Mouse (Mus musculus) cerebellum, adult 11 months (tissue): Measurements from ENCODE around the gene Cntn2.

Source experiments
- DNase-seq: peaks from one replicate; pipeline ENCODE4 v3.0.0; 2022

Gene Cntn2

GRCm38 (mm10) chr1:132542762-132543306 lies at the start of gene Cntn2:
Cntn2 (minus strand) TSS chr1:132543256.
- DNase-seq = peak; percentile 84

DNA sequence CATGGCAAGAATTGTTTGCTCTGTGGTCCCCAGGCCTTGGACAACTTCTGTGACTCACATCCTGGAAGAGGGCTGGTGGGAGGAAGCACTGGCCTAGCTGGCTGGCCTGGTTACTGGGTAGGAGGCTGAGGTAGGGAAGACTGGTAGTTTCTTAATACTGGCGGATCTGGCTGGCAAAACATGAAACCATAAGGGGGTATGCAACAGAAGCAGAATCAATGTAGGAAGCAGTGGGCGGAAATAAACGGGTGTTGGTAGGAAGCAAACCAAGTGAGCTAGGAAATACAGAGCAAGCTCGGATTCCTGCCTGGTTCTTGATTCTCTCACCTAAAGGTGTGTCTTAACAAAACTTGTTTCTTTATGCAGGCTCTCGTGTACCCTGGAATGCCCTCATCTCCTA lies 49.1 kb upstream of the Cntn2 start:
- DNase-seq = no peak

DNA sequence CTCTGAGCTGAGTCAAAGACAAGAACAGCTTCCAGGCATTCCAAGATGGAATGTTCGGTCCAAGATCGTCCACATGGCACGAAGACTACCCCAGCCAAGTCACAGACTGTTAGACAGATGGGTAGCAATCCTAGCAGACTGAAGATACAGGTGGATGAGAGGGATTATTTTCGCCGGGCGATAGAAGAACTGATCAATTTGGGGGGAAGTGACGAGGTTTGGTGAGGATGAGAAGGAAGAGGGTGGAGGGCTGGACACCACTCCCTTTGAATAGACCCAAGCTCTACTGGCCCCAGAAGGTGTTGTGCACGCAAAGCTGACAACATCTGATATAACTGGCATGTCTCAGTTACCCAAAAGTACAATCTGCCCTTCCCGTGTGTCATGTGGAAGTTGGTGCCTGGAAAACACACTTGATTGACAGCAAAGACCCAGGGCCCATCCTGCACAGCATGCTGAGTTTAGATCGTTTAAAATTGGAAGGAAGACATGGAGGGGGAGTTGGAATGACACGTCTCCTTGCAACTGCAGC lies 48.4 kb upstream of the Cntn2 start:
- no peak for DNase-seq

DNA sequence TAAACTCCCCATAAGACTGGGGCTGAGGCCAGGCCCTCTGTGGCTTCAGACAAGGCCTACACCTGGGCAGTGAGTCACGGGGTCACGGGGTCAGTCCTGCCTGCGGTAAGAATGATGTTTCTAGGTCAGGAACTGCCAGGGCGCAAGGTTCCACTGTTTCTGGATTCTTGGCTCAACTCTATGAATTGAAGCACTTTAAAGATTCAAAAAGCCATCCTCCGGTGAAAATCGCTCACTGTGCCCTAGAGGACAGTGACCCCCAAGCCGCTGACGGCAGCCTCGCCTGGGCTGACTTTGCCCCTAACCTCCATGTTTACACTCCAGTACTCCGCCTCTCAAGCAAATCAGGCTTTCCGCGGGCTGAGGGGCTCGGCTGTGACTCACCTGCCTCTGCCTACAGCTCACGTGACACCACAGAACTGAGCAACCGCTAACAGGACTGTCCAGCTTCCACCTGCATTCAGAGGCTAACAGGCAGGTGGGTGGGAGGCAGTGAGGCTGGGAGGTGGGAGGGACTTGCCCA lies 43.7 kb upstream of the Cntn2 start:
- no peak for DNase-seq

DNA sequence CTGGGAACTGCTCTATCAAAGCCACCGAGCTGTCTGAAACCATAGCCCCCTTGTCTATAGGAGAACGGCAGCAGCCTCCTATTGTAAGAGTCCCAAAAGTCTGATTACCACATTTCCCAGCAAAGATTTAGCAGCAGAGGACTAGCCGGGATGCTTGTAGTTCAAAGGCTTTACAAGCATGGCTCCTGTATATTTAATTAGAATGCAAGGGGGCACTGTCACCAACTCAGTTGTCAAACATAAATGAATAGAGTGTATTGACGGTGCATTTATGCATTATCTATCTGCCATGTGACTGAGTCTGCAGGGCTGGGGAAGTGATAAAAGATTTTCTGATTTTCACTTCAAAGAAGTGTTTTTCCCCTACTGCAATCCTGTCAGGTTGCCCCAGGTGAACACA lies 42.3 kb upstream of the Cntn2 start:
- DNase-seq = no peak

GRCm38 (mm10) chr1:132582998-132583604 lies 40.0 kb upstream of the Cntn2 start:
- DNase-seq = no peak

DNA sequence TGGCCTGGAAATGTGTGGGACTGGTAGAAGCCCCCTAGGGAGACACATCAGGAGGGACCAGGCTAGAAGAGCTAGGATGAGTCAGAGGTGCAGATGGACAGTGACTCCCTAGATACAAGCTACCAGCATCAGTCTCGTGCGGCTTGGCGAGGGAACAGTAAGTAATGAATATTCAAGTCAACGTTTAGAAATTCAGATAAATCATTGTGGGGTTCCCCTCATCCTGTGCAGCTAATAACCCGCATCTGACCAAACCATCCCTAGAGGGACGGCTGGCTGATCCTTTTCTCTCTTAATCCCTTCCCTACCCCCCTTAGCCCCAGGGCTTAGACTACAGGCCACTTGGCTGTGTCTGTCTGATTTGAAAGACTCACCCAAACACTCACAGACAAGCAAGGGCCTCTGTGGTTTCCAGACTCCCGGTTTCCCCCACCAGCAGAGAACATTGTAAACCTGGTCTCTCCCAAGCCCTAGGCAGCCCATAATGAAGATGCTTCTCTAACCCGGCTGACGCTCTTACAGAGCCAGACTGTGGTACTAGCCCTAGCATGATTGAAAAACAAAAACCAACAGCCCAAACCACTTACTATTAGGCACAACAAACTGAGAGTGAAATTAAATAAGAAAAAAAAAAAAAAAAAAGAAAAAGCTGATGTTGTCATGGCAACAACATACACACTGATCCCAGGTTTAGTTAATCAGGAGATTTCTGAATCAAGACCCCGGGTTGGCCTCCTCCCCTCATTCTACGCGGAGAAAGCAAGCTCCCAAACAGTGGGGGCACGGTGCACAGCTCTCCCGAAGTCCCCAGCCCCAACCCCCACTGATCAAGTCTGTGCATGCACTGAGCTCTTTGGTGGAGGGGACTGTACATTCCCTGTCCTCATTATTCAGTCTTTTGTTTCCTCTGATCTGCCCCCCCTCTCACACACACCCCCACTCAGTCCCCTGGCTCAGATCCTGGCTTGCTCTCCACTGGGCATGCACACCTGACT lies 39.1 kb upstream of the Cntn2 start:
- DNase-seq = no peak

DNA sequence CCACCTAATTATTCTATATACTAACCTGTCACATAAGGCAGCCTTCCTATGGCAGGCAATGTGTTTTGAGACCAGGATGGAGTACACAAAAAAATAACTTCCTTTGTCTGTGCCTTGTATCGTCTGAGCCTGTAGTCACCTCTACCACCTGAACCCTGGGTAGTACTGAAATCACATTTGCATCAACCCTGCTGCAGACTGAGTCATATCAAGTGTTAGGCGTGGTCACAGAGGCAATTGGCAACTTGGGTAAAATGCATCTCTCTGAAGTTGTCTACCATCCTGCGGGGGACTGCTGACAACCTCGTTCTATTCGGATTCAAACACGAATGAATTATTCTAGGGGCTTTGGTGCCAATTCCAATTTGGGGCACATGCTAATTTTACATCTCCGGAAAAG lies 37.0 kb upstream of the Cntn2 start:
- no peak for DNase-seq

GRCm38 (mm10) chr1:132576845-132577244 lies 33.8 kb upstream of the Cntn2 start:
- DNase-seq = no peak

GRCm38 (mm10) chr1:132572851-132573250 lies 29.8 kb upstream of the Cntn2 start:
- no peak for DNase-seq

DNA sequence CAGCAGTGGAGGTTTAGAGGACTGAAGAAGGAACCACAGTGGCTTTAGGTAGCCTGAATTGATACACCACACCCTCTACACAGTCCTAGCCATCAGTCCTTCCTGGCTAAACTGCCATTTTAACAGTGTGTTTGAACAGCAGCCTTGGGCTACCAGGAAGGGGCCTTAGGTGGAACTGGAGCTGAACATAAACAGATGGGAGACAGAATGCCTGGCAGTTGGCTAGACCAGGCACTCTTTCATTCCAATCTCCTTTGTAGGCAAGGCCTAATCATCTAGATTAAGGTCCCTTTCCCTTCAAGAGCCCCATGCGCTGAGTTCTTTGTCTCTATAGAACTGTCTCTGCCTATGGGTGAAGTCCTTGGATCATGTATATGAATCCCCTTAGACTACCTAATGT lies 28.6 kb upstream of the Cntn2 start:
- no peak for DNase-seq

- no peak for DNase-seq
Measured at GRCm38 (mm10) chr1:132570906-132571305, 27.9 kb upstream of the Cntn2 start.

DNA sequence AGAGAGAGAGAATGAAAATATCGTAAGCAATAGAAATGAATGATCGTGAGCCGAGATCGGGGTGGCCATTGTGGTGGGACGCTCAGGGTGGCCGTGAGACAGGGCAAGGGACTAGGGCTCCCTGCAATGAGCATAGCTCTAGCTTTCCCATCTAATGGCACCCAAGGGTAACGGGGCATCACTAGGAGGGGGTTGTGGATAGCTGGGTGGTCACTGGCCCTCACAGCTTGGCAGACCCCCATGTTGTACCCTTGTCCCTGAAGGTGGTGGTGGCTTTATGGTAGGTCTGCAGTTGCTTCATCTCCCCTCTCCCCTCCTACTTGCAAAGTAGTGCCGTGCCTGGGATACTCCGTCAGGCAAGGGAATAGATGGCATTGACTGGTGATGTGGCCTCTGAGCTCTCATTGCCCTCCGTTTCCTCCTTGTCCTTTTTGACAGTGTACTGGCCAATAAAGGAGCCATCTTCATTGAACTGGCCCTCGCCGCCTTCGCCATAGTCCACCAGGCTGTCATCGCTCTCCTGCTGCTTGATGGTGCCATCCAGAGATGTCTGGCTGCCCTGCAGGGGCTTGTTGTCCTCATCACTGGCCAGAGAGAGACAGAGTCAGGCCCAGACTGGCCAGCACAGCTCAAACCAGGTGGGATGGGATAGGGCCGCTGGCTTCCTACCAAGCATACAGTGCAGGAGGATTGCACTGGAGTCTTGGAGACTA lies 27.2 kb upstream of the Cntn2 start:
- peak; percentile 54 for DNase-seq

DNA sequence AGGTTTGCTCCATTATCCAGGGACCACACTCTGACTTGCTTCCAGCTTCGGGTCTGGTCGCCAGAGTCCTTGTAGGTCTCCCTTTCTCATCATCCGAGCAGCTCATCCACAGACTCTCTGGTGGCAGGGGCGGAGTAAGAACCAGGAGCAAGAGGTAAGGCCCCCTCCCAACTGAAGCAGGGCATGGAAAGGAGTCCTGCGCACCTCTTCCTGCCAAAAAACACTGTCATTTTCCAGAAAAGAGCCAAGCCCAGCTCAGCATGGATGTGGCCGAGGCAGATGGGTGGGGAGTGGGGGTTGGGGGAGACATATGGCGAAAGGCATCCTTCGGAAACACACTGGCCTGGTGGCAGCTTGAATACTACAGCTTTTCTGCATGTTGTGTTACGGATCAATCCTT lies 26.5 kb upstream of the Cntn2 start:
- peak; percentile 87 for DNase-seq

- DNase-seq = no peak
Measured at GRCm38 (mm10) chr1:132567336-132568125, 24.5 kb upstream of the Cntn2 start.

GRCm38 (mm10) chr1:132565766-132566165 lies 22.7 kb upstream of the Cntn2 start:
- no peak for DNase-seq

DNA sequence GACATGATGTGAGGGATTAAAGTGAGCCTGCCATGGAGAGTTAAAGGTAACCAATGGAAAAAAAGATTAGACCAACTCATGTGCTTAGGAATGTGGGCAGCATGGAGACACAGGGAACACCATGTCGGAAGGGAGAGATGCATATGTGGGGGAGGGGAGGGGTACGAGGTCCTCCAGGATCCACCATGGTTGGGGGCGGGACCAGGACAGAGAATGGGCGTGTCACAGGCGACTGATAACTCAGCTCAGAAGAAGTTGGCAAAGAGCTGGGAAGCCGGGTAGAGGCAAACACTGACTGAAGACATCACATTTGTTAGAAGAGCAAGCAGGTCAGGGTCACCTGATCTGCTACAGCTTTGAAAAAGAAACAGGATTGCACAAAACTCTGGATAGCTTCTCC lies 21.9 kb upstream of the Cntn2 start:
- no peak for DNase-seq

DNA sequence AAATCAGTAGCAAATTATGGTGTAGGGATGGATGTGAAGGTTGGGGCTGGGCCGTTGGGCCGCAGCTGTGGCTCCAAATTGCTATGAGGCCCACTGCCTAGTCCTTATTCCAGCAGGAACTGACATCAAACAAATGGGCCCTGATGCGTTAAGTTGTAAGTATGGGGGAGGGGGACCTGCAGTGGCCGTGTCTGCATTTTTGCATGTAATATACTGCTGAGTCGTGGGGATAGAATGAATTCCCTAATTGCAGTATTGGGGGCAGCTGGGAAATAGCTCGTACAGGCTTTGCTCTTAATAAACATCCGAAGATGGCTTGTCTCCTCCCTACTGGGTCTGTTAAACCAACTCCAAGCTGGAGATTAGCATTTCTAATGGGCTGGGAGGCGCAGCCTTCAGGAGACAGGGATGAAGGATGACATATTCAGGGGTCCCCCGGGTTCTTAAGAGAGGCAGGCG lies 19.3 kb upstream of the Cntn2 start:
- DNase-seq = no peak

DNA sequence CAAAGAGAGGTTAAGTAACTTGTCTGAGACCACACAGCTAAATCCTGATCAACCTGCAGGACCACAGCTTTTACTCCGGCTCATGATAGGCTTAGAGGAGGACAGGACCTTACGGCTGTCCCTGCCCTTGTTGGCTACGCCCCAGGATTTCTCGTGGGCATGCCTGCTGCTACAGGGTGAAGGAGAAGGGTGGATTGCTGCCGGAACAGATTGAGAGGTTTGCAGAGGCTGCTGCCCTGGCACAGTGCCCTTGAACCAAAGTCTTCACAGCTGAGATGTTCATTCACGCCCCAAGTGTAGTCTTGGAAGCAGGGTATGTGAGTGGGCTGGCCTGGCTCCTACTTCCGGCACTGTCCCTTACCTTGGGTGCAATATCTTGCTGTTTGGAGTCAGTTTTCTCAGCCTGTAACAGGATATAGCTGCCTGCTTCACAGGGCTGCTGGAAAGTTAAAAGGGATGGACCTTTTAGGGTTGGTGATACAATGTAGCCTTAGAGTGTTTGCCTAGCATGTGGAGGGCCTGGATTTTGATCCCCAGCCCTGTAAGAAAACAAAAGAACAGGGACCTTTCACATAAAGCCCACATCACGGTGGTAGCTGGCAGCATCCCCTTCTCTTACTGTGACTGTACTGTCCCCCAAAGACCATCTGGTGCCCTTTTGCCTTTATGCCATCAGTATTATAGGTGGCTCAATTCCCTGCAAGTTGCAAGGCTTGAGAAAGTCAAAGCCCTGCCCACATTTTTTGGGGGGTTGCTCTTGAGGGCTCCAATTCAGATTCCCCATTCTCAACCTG lies 18.0 kb upstream of the Cntn2 start:
- no peak for DNase-seq

- no peak for DNase-seq
Measured at GRCm38 (mm10) chr1:132559045-132559444, 16.0 kb upstream of the Cntn2 start.
